8 mouse cellular contexts compared by ENCODE assay signal in the genomic region with DNA sequence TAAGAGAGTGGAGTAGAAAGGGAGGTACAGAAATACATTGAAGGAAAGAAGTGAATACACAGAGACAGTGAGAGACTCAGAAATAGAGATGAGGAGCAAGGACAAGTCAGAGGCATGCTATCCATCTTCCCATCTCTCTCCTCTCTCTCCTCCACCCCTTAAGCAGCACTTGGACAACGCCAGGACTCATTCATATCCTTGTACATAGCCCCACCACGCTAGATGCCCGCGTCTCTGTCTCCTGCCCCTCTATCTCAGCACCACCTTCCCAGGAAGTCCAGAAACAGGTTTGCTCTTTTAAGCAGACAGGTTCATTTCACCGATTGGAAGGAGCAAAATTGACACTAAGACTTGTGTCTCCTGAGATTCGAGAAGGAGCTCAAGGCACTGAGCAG. TPM values are rescaled to one million over a fixed set of nuclear protein-coding genes. Genes with fewer than 3 reads are reported as not detected.
A peak's percentile ranks its signal among the peaks of the same experiment; 100 is the strongest.
DNase-seq lines count a peak whose midpoint lies in the region; ATAC-seq and TF ChIP-seq lines count a peak whose summit lies in the region.

No protein-coding gene starts in this region.

- no peak for DNase-seq in heart, adult 2 months
- DNase-seq in heart, adult 9 months (ENCODE audit: low spot score in 2 of 2) = no peak
- DNase-seq in hindbrain, embryonic 11.5 days (ENCODE audit: low spot score) = no peak
- DNase-seq in midbrain, embryonic 10.5 days (ENCODE audit: low spot score) = no peak
- no peak for DNase-seq in ovary, postnatal 14 days (ENCODE audit: low spot score)
- DNase-seq in T-cell, adult 2 months (ENCODE audit: low spot score) = no peak
- no peak for DNase-seq in gastrocnemius, postnatal 4 days (ENCODE audit: low spot score in 2 of 2)

- no peak overlapping the region for H3K27ac ChIP-seq in heart, adult 2 months
- H3K27ac ChIP-seq in brown adipose tissue, adult 24 weeks (replicated peaks; ENCODE audit: low read depth, low read length) = no peak overlapping the region
- H3K27ac ChIP-seq in hindbrain, embryonic 11.5 days (ENCODE audit: low read depth, low read length) = no peak overlapping the region
- H3K27ac ChIP-seq in midbrain, embryonic 10.5 days (replicated peaks) = peak overlapping the region; percentile 91

- H3K9ac ChIP-seq in heart, adult 2 months (ENCODE audit: low read depth, low read length) = no peak overlapping the region
- H3K9ac ChIP-seq in hindbrain, embryonic 11.5 days (ENCODE audit: low read depth, low read length) = peak overlapping the region; percentile 91; the same call in 1 of the 2 replicates

- ATAC-seq in hindbrain, embryonic 11.5 days (ENCODE audit: low FRiP score) = peak; percentile 28; the same call in 1 of the 2 replicates

- TF ChIP-seq EP300 in heart, adult 2 months (IDR thresholded peaks at IDR 0.05; ENCODE audit: insufficient read depth, low read depth, low read length) = no peak

- no peaks in the 10 kb centered on the region for H3K79me2 ChIP-seq in heart, adult 2 months (replicated peaks; ENCODE audit: control insufficient read depth, insufficient read depth, low read length)

- intact Hi-C loops in heart, adult 2 months (cut with DNase I) = no loop called here

- H3K9me3 ChIP-seq in hindbrain, embryonic 11.5 days (ENCODE audit: control insufficient read depth, low read length) = no peaks in the 10 kb centered on the region
- H3K9me3 ChIP-seq in midbrain, embryonic 10.5 days (replicated peaks) = no peaks in the 10 kb centered on the region; the same call in 1 of the 2 replicates

- H3K4me2 ChIP-seq in hindbrain, embryonic 11.5 days (replicated peaks; ENCODE audit: low read depth, low read length) = peak overlapping the region; percentile 86

- TF ChIP-seq CTCF in heart, adult 2 months (IDR thresholded peaks at IDR 0.05) = no peak

- H3K4me3 ChIP-seq in heart, adult 2 months = peak overlapping the region; percentile 47
- peak overlapping the region; percentile 56 for H3K4me3 ChIP-seq in brown adipose tissue, adult 24 weeks (ENCODE audit: insufficient read depth, low read depth, low read length)
- H3K4me3 ChIP-seq in hindbrain, embryonic 11.5 days (ENCODE audit: low read depth, low read length) = peak overlapping the region; percentile 85
- H3K4me3 ChIP-seq in midbrain, embryonic 10.5 days = peak overlapping the region; percentile 84

- WGBS in heart, adult 2 months = 55% methylated on average over 6 of the region's 6 CpGs
- WGBS in hindbrain, embryonic 11.5 days = 67% methylated on average over 6 of the region's 6 CpGs
- 70% methylated on average over 6 of the region's 6 CpGs for WGBS in midbrain, embryonic 10.5 days

- H3K36me3 ChIP-seq in heart, adult 2 months (ENCODE audit: control insufficient read depth, insufficient read depth, low read length) = no peaks in the 10 kb centered on the region
- no peaks in the 10 kb centered on the region for H3K36me3 ChIP-seq in hindbrain, embryonic 11.5 days (ENCODE audit: control insufficient read depth, insufficient read depth, low read length)
- H3K36me3 ChIP-seq in midbrain, embryonic 10.5 days = peaks cover 23% of the 10 kb centered on the region

- no peaks in the 10 kb centered on the region; the same call in 1 of the 2 replicates for H3K27me3 ChIP-seq in heart, adult 2 months (ENCODE audit: control insufficient read depth, insufficient read depth, low read length)
- H3K27me3 ChIP-seq in hindbrain, embryonic 11.5 days (ENCODE audit: control insufficient read depth, insufficient read depth, low read length) = no peaks in the 10 kb centered on the region
- H3K27me3 ChIP-seq in midbrain, embryonic 10.5 days (ENCODE audit: low read depth, poor library complexity, severe bottlenecking) = peaks cover 25% of the 10 kb centered on the region

- TF ChIP-seq POLR2A in heart, adult 2 months (IDR thresholded peaks at IDR 0.05; ENCODE audit: insufficient read depth, low read depth, low read length) = no peak

- peaks cover 2% of the 10 kb centered on the region for H3K4me1 ChIP-seq in heart, adult 2 months (ENCODE audit: control insufficient read depth, insufficient read depth, low read length)
- H3K4me1 ChIP-seq in brown adipose tissue, adult 24 weeks (ENCODE audit: control insufficient read depth, insufficient read depth, insufficient read length, low read length) = no peaks in the 10 kb centered on the region
- H3K4me1 ChIP-seq in hindbrain, embryonic 11.5 days (replicated peaks; ENCODE audit: control insufficient read depth, insufficient read depth, low read length) = peaks cover 8% of the 10 kb centered on the region
- peaks cover 50% of the 10 kb centered on the region for H3K4me1 ChIP-seq in midbrain, embryonic 10.5 days

RNA-seq across cellular contexts. Expression of a gene that starts 0.8 kb away (rescaled TPM):
- total RNA-seq in heart, adult 2 months (2021) = 1 to 10 TPM; 1.1 to 1.3 TPM
- polyA plus RNA-seq in heart, adult 2 months (2012; rRNA removed) = 1.4 and 1.9 TPM in 2 replicates
- 0.67 and 2.4 TPM in 2 replicates for polyA plus RNA-seq in brown adipose tissue, adult 24 weeks (2012; ENCODE audit: insufficient read depth, insufficient read length, missing spikeins)
- 5.3 and 6.8 TPM in 2 replicates for polyA plus RNA-seq in hindbrain, embryonic 11.5 days (2014; fragmentation: Nextera tagmentation; extraction: Ambion mirVana)
- 5.4 and 6.2 TPM in 2 replicates for polyA plus RNA-seq in midbrain, embryonic 10.5 days (2016; fragmentation: Nextera tagmentation; extraction: Ambion mirVana)
- total RNA-seq in gastrocnemius, postnatal 4 days (2021) = 1 to 10 TPM; 3.3 to 3.8 TPM

RNA-seq across cellular contexts. Expression of a gene that starts 39.6 kb away (rescaled TPM):
- total RNA-seq in heart, adult 2 months (2021) = 10 to 100 TPM; 12.5 TPM
- 17.4 and 17.9 TPM in 2 replicates for polyA plus RNA-seq in heart, adult 2 months (2012; rRNA removed)
- 18.1 and 22.7 TPM in 2 replicates for polyA plus RNA-seq in brown adipose tissue, adult 24 weeks (2012; ENCODE audit: insufficient read depth, insufficient read length, missing spikeins)
- 20.9 and 23.2 TPM in 2 replicates for polyA plus RNA-seq in hindbrain, embryonic 11.5 days (2014; fragmentation: Nextera tagmentation; extraction: Ambion mirVana)
- polyA plus RNA-seq in midbrain, embryonic 10.5 days (2016; fragmentation: Nextera tagmentation; extraction: Ambion mirVana) = 19.3 and 22.5 TPM in 2 replicates
- total RNA-seq in gastrocnemius, postnatal 4 days (2021) = 10 to 100 TPM; 12.0 to 13.2 TPM

RNA-seq across cellular contexts. Expression of a gene that starts 41.8 kb away (rescaled TPM):
- total RNA-seq in heart, adult 2 months (2021) = under 1 TPM; 0.55 to 0.63 TPM
- polyA plus RNA-seq in heart, adult 2 months (2012; rRNA removed) = 0.31 and 0.41 TPM in 2 replicates
- 1.6 and 2.0 TPM in 2 replicates for polyA plus RNA-seq in brown adipose tissue, adult 24 weeks (2012; ENCODE audit: insufficient read depth, insufficient read length, missing spikeins)
- 1.4 and 3.3 TPM in 2 replicates for polyA plus RNA-seq in hindbrain, embryonic 11.5 days (2014; fragmentation: Nextera tagmentation; extraction: Ambion mirVana)
- 2.6 and 4.6 TPM in 2 replicates for polyA plus RNA-seq in midbrain, embryonic 10.5 days (2016; fragmentation: Nextera tagmentation; extraction: Ambion mirVana)
- 1 to 10 TPM; 1.2 to 1.4 TPM for total RNA-seq in gastrocnemius, postnatal 4 days (2021)

RNA-seq across cellular contexts. Expression of a gene that starts 48.7 kb away (rescaled TPM):
- under 1 TPM; 0.26 to 0.50 TPM for total RNA-seq in heart, adult 2 months (2021)
- polyA plus RNA-seq in heart, adult 2 months (2012; rRNA removed) = 5.3 and 5.6 TPM in 2 replicates
- polyA plus RNA-seq in brown adipose tissue, adult 24 weeks (2012; ENCODE audit: insufficient read depth, insufficient read length, missing spikeins) = not detected in 2 replicates
- polyA plus RNA-seq in hindbrain, embryonic 11.5 days (2014; fragmentation: Nextera tagmentation; extraction: Ambion mirVana) = 17.4 and 18.7 TPM in 2 replicates
- polyA plus RNA-seq in midbrain, embryonic 10.5 days (2016; fragmentation: Nextera tagmentation; extraction: Ambion mirVana) = 13.7 and 14.8 TPM in 2 replicates
- total RNA-seq in gastrocnemius, postnatal 4 days (2021) = 1 to 10 TPM; 2.5 to 3.8 TPM

RNA-seq across cellular contexts. Expression of a gene that starts 50.2 kb away (rescaled TPM):
- 10 to 100 TPM; 20.1 to 23.6 TPM for total RNA-seq in heart, adult 2 months (2021)
- polyA plus RNA-seq in heart, adult 2 months (2012; rRNA removed) = 62.7 and 65.5 TPM in 2 replicates
- 34.6 and 43.0 TPM in 2 replicates for polyA plus RNA-seq in brown adipose tissue, adult 24 weeks (2012; ENCODE audit: insufficient read depth, insufficient read length, missing spikeins)
- 19.3 and 23.1 TPM in 2 replicates for polyA plus RNA-seq in hindbrain, embryonic 11.5 days (2014; fragmentation: Nextera tagmentation; extraction: Ambion mirVana)
- polyA plus RNA-seq in midbrain, embryonic 10.5 days (2016; fragmentation: Nextera tagmentation; extraction: Ambion mirVana) = 15.7 and 19.6 TPM in 2 replicates
- total RNA-seq in gastrocnemius, postnatal 4 days (2021) = 10 to 100 TPM; 24.9 to 33.3 TPM
